Mouse (Mus musculus) brown adipose tissue, adult 24 weeks (tissue): ENCODE results near the gene Hibadh. TPM values are rescaled to one million over a fixed set of nuclear protein-coding genes. Genes with fewer than 3 reads are reported as not detected.
A peak's percentile ranks its signal among the peaks of the same experiment; 100 is the strongest.

Experiments used
- H3K27ac ChIP-seq: fragments of 200-500 bp; replicated peaks from 2 replicates; pipeline ENCODE4 v1.5.1; 2012; ENCODE audit warnings: low read depth, mild to moderate bottlenecking, low read length
- H3K4me1 ChIP-seq: fragments of 200-500 bp; 2 replicates; pipeline ENCODE4 v1.6.1; 2012; ENCODE audit warnings: low read length, mixed read lengths; ENCODE audit not compliant: control insufficient read depth, insufficient read depth, insufficient read length
- H3K4me3 ChIP-seq: fragments of 200-500 bp; 2 replicates; pipeline ENCODE4 v1.5.1; 2012; ENCODE audit warnings: low read depth, mild to moderate bottlenecking, low read length, moderate library complexity; ENCODE audit not compliant: insufficient read depth
- polyA plus RNA-seq: library from polyadenylated mRNA; stranded (reverse); fragments of >200 nt; gene quantifications from 2 replicates; pipeline ENCODE4 v1.2.4, GENCODE M21; 2012; ENCODE audit not compliant: missing spikeins, insufficient read depth, insufficient read length

The Hibadh gene
- polyA plus RNA-seq, 1 experiment = 442 TPM

GRCm38 (mm10) chr6:52507171-52507570 lies 133.0 kb downstream of the Hibadh start:
- Histone ChIP-seq H3K27ac (no peak overlapping the region), H3K4me3 (no peak overlapping the region), H3K4me1 (peaks cover 24% of the 10 kb centered on the region)

- peak overlapping the region; percentile 61 for H3K27ac ChIP-seq
- H3K4me1 ChIP-seq = peaks cover 32% of the 10 kb centered on the region
- H3K4me3 ChIP-seq = no peak overlapping the region
Observed at GRCm38 (mm10) chr6:52505777-52506755, 134.1 kb downstream of the Hibadh start.

GRCm38 (mm10) chr6:52504676-52505460 lies 135.3 kb downstream of the Hibadh start:
- H3K27ac ChIP-seq = peak overlapping the region; percentile 85
- H3K4me1 ChIP-seq = peaks cover 36% of the 10 kb centered on the region
- H3K4me3 ChIP-seq = no peak overlapping the region

- Histone ChIP-seq H3K4me3 (no peak overlapping the region), H3K27ac (peak overlapping the region; percentile 36; the same call in 1 of the 2 replicates)
Observed at GRCm38 (mm10) chr6:52502986-52503385, 137.2 kb downstream of the Hibadh start.

GRCm38 (mm10) chr6:52501479-52501878 lies 138.7 kb downstream of the Hibadh start:
- Histone ChIP-seq H3K4me3 (no peak overlapping the region), H3K4me1 (peaks cover 35% of the 10 kb centered on the region), H3K27ac (peak overlapping the region; percentile 25; the same call in 1 of the 2 replicates)

More at GRCm38 (mm10) chr6:52502986-52503385, 137.2 kb downstream of the Hibadh start:
- H3K4me1 ChIP-seq = peaks cover 39% of the 10 kb centered on the region

Other genes starting within 250 kb of the Hibadh start
- gene Tax1bp1, start 73.3 kb upstream of the Hibadh start, polyA plus RNA-seq = 99.2 and 121 TPM in 2 replicates